Mouse (Mus musculus) heart, adult 8-10 months (tissue): ENCODE results near the gene Fdx1l. TPM values are rescaled to one million over a fixed set of nuclear protein-coding genes. Genes with fewer than 3 reads are reported as not detected.

Source experiments
- DNase-seq: peaks from one replicate; pipeline ENCODE4 v3.0.0; 2022; ENCODE audit warnings: low spot score
- microRNA-seq: library from miRNA; unstranded; fragments of <30 nt; microRNA quantifications from one replicate; pipeline ENCODE4 v1.2.0, GENCODE M21; 2022
- total RNA-seq, 4 experiments: library from RNA; stranded (reverse); gene quantifications; 2 replicates each; pipeline ENCODE4 v1.2.4; 2022

Fdx1l gene
- total RNA-seq, 4 experiments from 2014 or later = 36.4 to 53.0 (median 41.0) TPM

GRCm38 (mm10) chr9:21028560-21029110 lies 44.8 kb downstream of the Fdx1l start:
- DNase-seq = no peak

GRCm38 (mm10) chr9:21027774-21028290 lies 45.6 kb downstream of the Fdx1l start:
- DNase-seq = no peak

- no peak for DNase-seq
These were observed 46.6 kb downstream of the Fdx1l start for GRCm38 (mm10) chr9:21026849-21027248.

- no peak for DNase-seq
These were observed 48.1 kb downstream of the Fdx1l start for GRCm38 (mm10) chr9:21025258-21025810.

- DNase-seq = no peak
These were observed 50.7 kb downstream of the Fdx1l start for GRCm38 (mm10) chr9:21022726-21023125.

GRCm38 (mm10) chr9:21022288-21022687 lies 51.1 kb downstream of the Fdx1l start:
- DNase-seq = no peak

- DNase-seq = no peak
These were observed 52.1 kb downstream of the Fdx1l start for GRCm38 (mm10) chr9:21021363-21021762.

- no peak for DNase-seq
These were observed 54.8 kb downstream of the Fdx1l start for GRCm38 (mm10) chr9:21018600-21018999.

Small RNA genes within 50 kb of the gene (microRNA-seq; reads per million reads assigned to microRNA genes)
- gene Mir1900 (not detected), gene Mir7082 (not detected)

Other genes starting within 250 kb of the Fdx1l start
- gene A230050P20Rik, start 205.0 kb downstream of the Fdx1l start, total RNA-seq = 1 to 10 TPM; 3.4 to 6.0 (median 4.8) TPM
- 1 to 10 TPM; 3.7 to 5.7 (median 4.8) TPM for gene Angptl6, start 193.9 kb downstream of the Fdx1l start, total RNA-seq
- gene Ppan, start 185.4 kb downstream of the Fdx1l start, total RNA-seq = 1 to 10 TPM; 7.0 to 7.4 (median 7.1) TPM
- 100 to 1,000 TPM; 106 to 121 (median 110) TPM for gene Eif3g, start 175.0 kb downstream of the Fdx1l start, total RNA-seq
- gene Dnmt1, start 113.7 kb downstream of the Fdx1l start, total RNA-seq = 10 to 100 TPM; 10.8 to 14.5 (median 12.3) TPM
- gene S1pr2, start 96.8 kb downstream of the Fdx1l start, total RNA-seq = 1 to 10 TPM; 1.8 to 6.8 (median 4.6) TPM
- gene Mrpl4, start 70.9 kb downstream of the Fdx1l start, total RNA-seq = 100 to 1,000 TPM; 135 to 142 (median 136) TPM
- gene Icam1, start 57.6 kb downstream of the Fdx1l start, total RNA-seq = 10 to 100 TPM in 2 of 4 experiments, 1 to 10 TPM in 2; 7.5 to 11.3 (median 9.9) TPM
- gene Icam4, start 44.2 kb downstream of the Fdx1l start, total RNA-seq = 1 to 10 TPM in 1 of 4 experiments, under 1 TPM in 3; 0.27 to 1.9 (median 0.74) TPM
- under 1 TPM in 1 of 4 experiments, not detected in 3; 0.12 TPM for gene Icam5, start 41.5 kb downstream of the Fdx1l start, total RNA-seq
- gene Zglp1, start 6.5 kb downstream of the Fdx1l start, total RNA-seq = not detected
- gene Gm49373, start 518 bp downstream of the Fdx1l start, total RNA-seq = under 1 TPM in 1 of 4 experiments, not detected in 3; 0.38 TPM
- gene Gm38431, start 18.4 kb upstream of the Fdx1l start, total RNA-seq = 1 to 10 TPM in 1 of 4 experiments, under 1 TPM in 3; 0.26 to 1.6 (median 0.36) TPM
- gene Raver1, start 18.4 kb upstream of the Fdx1l start, total RNA-seq = 10 to 100 TPM; 25.7 to 26.2 (median 26.0) TPM
- 1 to 10 TPM; 8.6 to 9.1 (median 8.7) TPM for gene Tyk2, start 57.6 kb upstream of the Fdx1l start, total RNA-seq
- gene Cdc37, start 76.4 kb upstream of the Fdx1l start, total RNA-seq = 100 to 1,000 TPM; 138 to 170 (median 157) TPM
- gene Pde4a, start 92.1 kb upstream of the Fdx1l start, total RNA-seq = 10 to 100 TPM; 48.5 to 75.4 (median 62.1) TPM
- gene Keap1, start 165.7 kb upstream of the Fdx1l start, total RNA-seq = 10 to 100 TPM; 43.6 to 52.1 (median 45.5) TPM
- gene S1pr5, start 174.8 kb upstream of the Fdx1l start, total RNA-seq = 1 to 10 TPM; 1.6 to 1.9 (median 1.8) TPM
- gene Atg4d, start 191.7 kb upstream of the Fdx1l start, total RNA-seq = 100 to 1,000 TPM in 1 of 4 experiments, 10 to 100 TPM in 3; 87.0 to 105 (median 93.5) TPM
- gene Kri1, start 214.4 kb upstream of the Fdx1l start, total RNA-seq = 10 to 100 TPM; 16.2 to 18.3 (median 17.3) TPM
- gene Cdkn2d, start 217.8 kb upstream of the Fdx1l start, total RNA-seq = 10 to 100 TPM; 15.1 to 17.7 (median 16.7) TPM
- gene Ap1m2, start 238.7 kb upstream of the Fdx1l start, total RNA-seq = not detected
- 100 to 1,000 TPM in 1 of 4 experiments, 10 to 100 TPM in 3; 90.2 to 124 (median 94.3) TPM for gene Slc44a2, start 247.1 kb upstream of the Fdx1l start, total RNA-seq